Mouse (Mus musculus) liver, postnatal 0 days (tissue): ENCODE results near the gene Csrp1.

Experiments
- CTCF ChIP-seq: sonication (generic); IDR thresholded peaks from 2 replicates; pipeline ENCODE4 v1.5.1; 2016; ENCODE audit warnings: antibody characterized with exemption, low read depth
- EP300 ChIP-seq: IDR thresholded peaks from 2 replicates; pipeline ENCODE4 v1.6.1; 2016; ENCODE audit warnings: antibody characterized with exemption, low read depth, mild to moderate bottlenecking

GRCm38 (mm10) chr1:135691417-135691815 lies 28.4 kb upstream of the Csrp1 start:
- TF ChIP-seq CTCF (no peak), EP300 (no peak)
